Mouse (Mus musculus) skeletal muscle tissue, adult 2 months (tissue): ENCODE measurements around the gene Gm29797.

Source experiments
- DNase-seq: peaks from one replicate; pipeline ENCODE4 v3.0.0-alpha.2; 2012; ENCODE audit warnings: low read depth, low spot score

Gm29797 gene

DNA sequence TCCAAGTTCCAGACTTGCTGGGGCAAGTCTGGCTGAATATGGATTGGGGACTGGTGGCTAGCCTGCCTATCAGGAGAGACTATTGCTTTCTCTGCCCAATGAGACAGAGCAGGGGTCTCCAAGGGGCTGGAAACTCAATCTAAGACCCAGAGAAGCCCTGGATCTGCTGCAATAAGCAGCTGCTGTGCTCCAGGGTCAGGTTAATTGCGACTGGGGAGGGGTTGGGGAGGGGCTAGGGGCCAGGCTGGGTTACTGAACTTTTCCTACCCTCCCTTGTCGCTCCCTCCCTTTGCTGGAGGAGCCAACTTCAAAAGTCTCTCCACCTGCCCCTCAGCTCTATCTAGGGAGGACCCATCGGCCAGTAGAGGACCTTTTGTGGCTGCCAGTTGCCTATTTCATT is at the start of gene Gm29797:
Gm29797 (plus strand) TSS at position 301 of the 400 bp plus-strand sequence.
- no peak for DNase-seq

DNA sequence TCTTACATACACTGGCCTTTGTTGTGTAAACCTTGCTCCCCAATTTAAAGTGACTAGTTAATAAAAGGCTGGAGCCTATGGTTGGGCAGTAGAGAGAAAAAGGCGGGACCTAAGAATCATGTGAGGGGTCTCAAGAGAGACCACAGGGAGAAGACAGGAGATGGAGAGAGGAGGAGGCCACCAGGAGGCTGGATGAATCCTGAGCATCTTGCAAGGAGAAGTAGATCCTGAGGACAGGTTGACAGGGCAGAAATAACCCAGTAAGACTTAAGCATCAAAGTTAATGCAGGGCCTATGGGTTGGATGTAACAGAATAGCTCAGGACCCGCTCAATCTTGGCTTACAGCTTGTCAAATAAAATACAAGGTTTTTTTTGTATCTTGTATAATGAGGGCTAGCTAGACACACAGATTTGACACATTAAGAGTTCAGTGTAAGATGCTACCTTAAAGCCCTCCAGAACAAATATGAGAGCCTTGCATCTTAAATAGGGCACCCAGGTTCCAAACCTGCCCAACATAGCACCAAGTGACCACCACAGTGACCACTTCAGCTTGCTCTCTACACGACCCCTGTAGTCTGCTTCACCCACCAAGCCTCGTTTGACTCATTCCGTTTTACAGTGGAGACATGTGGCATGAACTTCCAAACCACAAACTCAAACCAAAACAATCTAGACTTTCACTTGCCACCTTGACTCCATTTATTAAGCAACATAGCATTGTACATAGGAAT is 37.9 kb upstream of the Gm29797 start:
- no peak for DNase-seq

DNA sequence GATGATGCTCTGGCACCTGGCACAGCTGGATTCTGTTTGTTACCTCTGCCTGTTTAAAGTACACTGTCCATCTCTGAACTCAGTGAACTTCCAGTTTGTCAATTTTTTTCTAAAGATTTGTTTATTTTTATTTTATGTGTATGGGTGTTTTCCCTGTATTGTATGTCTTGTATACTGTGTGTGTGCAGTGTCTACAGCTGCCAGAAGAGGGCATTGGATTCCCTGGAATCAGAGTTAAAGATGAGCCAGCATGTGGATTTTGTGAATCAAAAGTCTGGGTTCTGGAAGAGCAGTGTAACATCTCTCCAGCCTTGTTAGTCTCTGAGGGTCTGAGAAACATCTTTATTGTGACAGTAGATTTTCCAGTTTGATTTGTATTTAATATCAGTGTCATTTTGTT is 33.4 kb upstream of the Gm29797 start:
- DNase-seq: no peak

DNA sequence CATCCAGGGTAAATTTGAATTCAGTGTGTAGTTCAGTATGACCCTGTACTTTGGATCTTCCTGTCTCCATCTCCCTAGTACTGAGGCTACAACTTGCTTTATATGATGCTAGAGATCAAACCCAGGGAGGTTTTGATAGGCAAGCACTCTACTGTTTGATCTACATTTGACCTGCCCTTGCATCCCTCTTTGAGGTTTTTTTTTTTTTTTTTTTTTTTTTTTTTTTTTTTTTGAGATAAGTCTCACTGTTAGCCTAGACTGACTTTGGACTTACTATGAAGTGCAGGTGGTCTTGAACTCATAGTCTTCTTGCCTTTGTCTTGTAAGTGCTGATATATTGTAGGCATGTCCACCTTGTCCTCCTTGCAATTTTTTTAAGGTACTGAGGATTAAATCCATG is 28.4 kb upstream of the Gm29797 start:
- DNase-seq: no peak

DNA sequence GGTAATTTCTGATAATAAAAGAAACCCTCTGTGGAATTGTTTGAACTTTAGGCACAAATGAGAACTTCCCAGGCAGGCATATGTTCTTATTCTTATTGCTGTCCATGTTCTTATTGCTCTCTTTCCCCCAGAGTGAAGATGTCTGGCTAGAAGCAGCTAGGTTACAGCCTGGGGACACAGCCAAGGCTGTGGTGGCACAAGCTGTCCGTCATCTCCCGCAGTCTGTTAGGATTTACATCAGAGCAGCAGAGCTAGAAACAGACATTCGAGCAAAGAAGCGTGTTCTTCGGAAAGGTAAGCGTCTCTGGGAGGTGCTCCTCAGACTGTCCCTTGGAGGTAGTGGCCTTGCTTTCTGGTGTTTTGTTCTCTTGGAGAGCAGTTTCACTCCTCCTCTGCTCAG is 24.2 kb upstream of the Gm29797 start:
- DNase-seq: no peak

DNA sequence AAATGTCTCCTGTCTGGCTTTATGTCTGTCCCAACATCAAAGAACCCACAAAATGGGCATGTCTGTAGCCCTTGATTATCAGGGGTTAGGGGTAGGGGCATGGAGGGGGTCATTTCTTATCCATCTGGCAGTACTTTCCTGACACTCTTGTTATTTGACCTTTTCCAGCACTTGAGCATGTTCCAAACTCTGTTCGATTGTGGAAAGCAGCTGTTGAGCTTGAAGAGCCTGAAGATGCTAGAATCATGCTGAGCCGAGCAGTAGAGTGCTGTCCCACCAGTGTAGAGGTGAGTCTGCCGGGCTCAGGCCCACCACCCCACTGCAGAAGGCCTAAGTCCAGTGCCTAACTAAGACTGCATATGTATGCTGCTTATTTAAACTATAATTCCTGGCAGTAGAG is 21.0 kb upstream of the Gm29797 start:
- no peak for DNase-seq

DNA sequence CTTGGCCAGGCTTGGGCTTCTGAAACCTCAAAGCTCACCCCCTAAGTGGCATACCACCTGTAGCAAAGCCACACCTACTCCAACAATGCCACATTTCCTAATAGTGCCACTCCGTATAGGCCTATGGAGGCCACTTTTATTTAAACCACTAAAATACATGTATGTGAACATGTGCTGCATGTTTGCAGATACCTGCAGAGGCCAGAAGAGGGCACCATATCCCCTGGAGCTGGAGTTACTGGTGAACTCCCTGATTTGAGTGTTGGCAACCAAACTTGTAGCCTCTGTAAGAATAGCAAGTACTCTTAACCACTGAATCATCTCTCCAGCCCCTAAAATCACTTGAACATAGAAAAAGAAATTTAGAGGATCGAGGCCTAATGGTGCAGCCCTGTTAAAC is 12.5 kb upstream of the Gm29797 start:
- DNase-seq: no peak

DNA sequence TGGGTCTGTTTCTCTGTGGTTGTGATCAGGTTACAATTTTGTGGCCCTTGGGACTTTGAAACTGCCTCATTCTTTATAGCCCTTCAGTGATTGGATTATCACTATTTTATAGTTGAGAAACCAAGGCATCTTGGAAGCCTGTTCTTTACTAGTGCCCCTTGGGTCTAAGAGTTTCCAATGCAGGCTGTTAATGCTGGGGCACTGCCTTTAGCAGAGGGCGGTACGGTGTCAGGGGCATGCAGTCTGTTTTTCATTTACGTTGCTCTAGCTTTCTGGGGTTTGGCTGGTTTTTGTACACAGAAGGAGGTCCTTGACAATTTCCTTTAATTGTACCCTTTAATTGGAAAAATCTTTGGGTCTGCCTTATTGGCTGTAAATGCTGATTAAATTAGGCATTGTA is 11.2 kb upstream of the Gm29797 start:
- no peak for DNase-seq

DNA sequence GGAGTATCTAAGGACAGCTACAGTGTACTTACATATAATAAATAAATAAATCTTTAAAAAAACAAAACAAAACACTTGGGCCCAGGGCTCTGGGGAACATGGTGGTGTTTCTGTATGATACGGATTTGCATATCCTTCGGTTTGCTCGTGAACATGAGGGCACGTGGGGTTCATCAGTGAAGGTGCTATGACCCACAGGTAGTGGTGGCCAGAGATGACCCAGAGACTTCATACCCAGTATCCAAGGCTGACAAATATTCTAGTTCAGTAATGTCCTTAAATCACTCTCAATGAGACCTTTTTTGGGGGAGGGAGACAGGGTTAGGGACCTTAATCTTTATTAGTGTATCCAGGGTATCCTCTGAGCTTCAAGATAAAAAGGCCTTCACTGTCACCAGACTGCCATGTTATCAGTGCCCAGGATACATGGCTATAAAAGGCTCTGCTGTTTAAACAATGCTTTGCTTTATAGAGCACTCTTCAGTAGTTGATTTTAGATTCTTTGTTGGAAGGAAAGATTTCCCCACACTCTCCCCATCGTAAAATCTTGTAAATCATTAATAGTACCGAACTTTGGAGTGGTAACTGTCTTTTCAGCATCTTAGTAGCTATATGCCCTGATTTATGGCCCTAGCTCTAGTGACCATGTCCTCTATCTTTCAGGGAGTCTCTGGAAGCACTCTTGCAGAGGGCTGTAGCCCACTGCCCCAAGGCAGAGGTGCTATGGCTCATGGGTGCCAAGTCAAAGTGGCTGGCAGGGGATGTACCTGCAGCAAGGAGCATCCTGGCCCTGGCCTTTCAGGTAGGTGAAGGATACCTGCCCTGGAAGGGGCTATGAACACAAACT is 10.0 kb upstream of the Gm29797 start:
- no peak for DNase-seq

DNA sequence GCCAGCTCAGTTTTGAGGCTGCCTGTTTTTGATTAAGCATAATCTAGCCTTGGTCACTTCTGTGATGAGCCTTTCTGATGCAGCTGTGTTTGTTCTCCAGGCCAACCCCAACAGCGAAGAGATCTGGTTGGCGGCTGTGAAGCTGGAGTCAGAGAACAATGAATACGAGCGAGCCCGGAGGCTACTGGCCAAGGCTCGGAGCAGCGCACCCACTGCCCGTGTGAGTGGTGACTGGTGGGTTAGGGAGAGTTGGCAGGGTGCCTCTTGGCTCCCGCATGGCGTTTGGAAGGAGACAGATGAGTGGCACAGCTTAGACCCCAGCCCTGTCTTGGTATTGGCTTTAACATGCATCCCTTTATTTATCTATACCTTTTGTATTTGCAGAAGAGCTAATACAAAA is 7.9 kb upstream of the Gm29797 start:
- DNase-seq: no peak

DNA sequence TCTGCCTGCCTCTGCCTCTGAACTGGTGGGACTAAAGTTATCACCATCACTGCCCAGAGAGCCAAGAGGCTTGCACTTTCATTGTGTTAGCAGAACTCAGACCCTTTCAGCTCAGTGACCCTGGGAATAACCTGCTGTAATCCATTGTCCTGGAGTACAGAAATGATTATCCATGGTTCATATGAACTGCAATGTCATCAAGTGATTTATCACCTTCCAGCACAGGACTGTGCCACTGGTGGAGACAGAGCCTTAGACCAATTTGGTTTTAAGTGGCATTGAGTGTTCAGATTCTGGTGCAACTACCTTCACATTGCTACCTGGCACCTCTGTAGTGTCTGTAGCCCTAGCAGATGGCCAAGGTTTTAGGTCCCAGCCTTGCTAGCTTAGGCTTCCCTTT is 3.8 kb upstream of the Gm29797 start:
- DNase-seq: no peak

DNA sequence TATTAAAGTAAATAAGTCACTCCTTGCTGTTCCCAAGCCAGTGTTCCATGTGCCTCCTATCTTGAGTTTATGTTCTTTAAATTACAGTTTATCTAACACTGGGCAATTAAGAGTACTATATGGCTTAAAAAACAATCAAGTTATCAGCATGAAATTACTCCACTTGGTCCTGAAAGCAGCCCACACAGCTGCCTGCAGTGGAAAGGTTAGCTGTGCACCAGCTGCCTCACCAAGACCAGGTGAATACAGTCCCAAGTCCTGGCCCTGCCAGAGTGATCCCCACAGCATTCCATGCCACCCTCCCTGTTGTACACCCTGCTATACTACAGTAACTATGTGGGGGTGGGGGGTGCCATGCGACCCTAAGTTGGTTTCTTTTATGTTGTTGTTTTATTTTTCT is 3.3 kb upstream of the Gm29797 start:
- DNase-seq: no peak

DNA sequence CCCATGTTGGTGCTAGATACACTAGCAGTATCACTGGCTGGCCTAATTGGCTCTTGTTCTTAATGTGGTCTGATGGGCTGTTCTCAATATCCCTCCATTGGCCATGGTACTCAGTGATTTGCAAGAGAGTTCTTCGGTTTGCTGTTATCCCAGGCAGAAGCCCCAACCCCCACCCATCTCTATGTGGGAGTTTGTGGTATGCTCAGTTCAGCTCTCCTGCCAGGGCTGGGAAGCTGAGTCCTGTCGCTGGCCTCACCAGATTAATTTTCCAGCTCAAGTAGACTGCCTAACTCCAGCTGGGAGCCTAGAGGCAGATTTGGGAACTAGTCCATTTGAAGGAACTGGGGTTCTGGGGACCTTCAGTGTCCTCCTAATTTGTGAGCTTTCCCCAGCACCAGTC is 607 bp downstream of the Gm29797 start:
- no peak for DNase-seq

DNA sequence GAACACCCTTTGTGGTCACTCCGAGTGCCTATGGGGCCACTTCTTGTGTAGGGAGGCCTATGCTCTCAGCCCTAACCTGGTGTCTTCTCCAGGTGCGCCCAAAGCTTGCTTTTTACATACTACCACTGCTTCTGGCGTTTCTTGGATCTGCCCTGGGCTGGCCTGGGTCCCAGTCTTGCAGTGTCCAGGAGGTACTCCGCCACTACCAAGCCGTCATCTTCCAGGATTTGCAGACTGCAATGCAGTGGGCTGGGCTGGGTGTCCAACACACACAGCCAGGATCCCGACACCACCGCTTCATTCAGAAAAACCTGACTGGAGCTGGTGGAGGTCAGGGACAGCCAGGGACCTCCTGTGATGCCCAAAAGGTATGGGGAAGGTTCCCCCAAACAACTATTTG is 1.7 kb downstream of the Gm29797 start:
- no peak for DNase-seq

DNA sequence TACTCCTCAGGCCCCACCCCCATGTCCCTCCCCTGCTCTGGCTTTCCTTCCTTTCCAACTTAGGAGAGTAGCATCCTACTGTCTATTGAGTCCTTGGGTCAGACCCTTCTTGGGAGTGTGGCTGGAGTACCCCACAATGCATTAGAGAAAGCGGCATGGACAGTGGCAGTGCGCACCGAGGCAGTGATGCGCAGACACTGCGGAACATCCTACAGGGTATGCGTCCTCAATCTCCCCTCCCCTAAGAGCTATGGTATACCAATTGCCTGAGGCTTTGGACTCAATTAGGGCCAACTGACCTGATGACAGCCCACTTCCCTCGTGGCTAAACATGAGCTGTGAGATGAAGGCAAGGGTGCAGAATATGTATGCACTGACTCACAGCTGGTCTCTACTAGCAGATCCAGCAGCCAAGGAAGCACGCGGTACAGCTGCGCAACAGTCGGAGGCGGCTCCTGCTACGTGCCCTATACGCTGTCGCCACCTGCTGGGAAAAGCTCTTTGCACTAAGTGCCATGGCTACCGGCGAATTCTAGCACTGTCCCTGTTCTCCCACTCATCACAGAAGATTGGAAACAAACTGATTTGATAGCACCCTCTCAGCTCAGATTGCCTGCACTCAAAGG is 2.2 kb downstream of the Gm29797 start:
- no peak for DNase-seq

DNA sequence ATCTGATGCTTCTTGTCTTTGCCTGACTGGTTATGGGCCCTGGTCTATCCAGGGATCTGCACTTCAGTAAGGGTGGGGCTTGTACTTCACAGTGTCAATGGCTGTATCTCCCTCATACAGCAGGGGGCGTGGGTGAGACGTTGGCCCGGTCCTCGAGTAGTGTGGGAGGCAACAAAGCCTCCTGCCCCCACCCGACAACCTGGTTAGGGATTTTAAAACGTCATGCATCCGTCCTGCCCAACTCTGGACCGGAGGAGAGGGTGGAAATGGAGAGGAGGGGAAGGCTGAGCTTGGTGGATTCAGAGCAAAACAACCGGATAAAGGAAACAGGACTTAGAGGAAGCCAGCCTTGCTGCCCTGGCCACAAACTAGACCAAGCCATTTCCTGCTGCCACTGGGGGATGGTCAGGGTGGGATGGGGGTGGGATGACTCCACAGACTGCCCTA is 2.8 kb downstream of the Gm29797 start:
- DNase-seq: peak; percentile 58

DNA sequence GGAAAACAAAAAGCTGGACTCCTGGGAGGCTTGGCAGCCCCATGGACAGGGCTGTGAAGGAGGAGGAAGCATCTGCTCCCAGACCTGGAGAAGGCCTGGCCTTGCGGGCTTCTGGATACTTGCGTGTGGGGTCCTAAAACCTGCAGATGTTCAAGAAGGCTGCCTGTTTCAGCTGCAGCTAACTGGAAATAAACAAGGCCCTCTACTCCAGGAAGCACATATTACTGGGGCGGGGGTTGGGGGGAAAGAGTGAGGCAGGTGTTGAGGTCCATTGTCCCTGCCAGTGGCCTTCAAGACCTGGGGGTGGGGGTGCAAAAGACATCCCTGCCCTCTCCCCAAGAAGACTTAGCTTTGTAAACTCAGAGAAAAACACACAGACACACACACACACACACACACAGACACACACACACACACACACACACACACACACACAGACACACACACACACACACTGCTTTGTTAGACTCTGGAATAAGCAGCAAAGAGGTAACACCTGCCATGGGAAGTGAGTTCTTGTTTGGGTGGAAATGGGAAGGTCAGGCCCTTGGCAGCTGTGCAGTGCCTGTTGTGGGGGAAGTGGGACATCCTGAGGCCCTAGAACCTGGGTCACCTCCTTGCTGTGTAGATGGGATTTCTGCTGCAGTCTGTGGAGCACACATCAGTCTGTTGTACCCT is 5.9 kb downstream of the Gm29797 start:
- DNase-seq: no peak

DNA sequence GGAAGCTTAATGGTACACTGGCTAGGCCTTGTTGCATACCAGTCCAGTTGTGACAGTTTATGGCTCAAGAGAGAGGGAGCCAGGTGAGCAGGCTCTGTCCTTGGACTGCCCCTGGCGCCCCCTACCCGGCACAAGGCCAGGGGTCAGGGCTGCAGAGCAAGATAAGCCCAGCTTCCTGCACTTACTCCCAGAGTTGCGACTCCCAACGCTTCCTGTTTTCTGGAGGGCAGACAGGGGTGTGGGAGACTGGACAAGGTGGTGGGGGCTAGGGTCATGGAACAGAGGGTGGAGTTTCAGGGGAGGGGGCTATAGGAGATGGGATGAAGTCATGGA is 6.4 kb downstream of the Gm29797 start:
- no peak for DNase-seq

DNA sequence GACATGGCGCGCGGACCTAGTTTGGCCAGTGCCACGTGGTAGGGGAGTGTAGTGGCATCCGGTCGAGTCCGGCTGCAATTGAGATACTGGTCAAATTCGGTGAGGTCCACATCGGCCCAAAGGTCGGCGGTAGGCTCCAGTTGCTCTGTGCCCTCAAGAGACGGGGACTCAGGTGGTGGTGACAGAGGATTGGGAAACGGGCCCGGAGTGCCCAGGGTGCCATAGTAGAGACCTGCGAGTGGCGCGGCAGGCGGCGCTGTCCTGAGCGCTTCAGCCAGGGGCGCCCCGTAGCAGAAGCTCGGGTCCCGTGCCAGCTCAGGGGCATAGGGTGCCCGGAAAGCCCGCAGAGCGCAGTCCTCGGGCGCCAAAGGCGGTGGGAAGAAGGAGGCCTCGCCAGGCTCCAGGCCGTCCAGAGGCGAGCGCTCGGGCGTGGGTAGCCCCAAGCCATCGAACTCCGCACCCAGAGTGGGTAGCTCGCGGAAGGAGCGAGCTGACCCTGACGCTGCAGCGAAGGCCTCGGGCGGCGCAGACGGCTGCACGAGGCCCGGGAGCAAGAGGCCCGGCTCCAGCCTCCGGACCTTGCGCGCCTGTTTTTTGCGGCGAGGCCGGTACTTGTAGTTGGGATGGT is 13.6 kb downstream of the Gm29797 start:
- DNase-seq: no peak

DNA sequence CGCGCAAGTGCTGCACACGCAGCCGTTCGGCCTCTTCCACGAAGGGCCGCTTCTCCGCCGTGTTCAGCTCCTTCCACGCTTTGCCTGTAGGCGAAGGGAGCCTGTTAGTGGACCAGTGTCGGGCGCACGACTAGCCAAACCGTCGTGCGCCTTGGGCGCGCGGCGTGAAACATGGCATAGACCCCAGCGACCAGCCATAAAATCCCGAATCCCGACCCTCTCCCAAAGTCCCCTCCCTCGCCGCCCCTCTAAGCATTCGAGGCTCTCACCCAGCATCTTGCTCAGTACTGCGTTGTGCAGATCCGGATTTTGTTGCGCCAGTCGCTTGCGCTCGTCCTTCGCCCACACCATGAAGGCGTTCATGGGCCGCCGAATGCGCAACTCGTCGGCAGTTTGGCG is 14.1 kb downstream of the Gm29797 start:
- no peak for DNase-seq

DNA sequence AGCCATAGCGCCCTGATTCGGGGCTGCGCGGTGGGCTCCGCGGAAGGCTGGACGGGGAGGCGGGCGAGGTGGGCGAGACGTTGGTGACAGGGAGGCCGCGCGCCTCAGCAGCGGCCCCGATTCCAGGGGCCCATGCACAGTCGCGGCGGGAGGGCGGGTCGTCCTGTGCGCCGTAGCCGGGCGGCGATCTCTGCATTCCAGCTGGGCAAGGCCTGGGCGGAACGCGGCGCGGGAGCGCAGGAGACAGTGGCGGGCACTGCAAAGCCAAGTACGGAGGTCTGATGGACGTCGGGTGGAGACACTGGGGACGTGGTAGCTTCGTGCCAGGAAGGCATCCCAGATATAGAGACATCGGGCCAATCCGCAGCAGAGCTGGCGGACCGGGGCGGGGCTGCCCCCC is 14.5 kb downstream of the Gm29797 start, which contains the start of gene Sox18:
Sox18 (minus strand) TSS at position 315 of the 400 bp plus-strand sequence.
- peak; percentile 25 for DNase-seq

DNA sequence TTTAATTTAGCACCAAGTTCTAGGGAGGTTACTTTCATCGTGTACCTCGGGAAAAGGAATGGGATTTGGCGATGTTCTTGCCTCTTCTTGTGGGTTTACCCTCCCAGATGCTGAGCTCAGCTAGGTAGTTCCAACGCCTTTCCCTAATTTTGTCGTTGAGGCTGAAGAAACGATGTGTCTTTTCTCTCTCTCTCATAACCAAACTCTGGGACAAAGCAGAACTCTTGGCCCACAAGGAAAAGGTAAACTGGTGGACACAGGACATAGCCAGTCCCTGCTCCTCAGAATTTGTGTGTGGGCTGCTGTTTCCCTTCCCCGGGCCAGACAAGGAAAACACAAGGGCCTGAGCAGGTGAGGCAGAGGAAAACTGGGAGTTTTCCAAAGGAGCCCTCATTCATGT is 15.2 kb downstream of the Gm29797 start:
- DNase-seq: no peak
